Mouse (Mus musculus): ENCODE measurements around the gene Gm20683.

Gene Gm20683

DNA sequence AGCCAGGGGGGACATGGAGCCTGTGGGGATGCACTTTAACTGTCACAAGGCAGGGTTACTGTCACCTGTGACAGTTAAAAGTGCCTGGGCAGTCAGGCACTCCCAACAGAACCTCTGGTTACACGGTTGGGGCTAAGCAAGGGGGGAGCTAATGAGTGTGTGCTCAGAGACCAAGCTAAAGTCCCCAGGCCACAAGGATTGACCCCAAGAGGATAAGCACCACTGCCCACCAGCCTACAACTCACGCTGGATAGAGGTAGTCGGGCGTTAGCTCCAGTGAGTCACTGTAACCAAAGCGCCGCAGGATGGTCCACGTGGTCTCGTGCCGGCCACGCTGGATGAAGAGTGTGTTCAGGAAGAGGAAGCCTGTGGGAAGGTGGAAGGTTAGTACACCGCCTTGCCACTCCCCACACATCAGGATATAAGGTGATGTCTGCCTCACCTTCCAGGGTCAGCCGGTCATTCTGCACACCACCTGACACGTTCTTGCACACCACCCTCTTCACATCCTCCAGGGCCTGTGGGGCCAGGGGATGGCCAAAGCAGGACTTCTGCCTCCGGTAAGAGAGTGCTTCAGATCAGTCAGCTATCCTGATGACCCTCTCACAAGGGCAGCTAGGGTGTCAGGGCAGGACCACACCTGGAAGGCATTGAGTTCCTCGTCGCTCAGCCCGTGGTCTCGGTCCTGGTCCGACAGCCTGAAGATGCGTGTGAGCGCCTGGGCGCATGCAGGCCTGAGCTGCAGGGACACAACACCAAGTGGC, at the start of gene Gm20683:
Gene Gm20683, minus strand, starts transcription at position 647 of the 764 bp plus-strand sequence.
- DNase-seq, result no peak

GRCm38 (mm10) chr17:25888837-25889236, 47.3 kb upstream of the Gm20683 start:
- no peak for DNase-seq

GRCm38 (mm10) chr17:25887467-25887866, 45.9 kb upstream of the Gm20683 start:
- DNase-seq, result no peak

- no peak for DNase-seq
These were observed 45.2 kb upstream of the Gm20683 start for GRCm38 (mm10) chr17:25886806-25887205.

- DNase-seq, result no peak
These were observed 44.1 kb upstream of the Gm20683 start for GRCm38 (mm10) chr17:25885636-25886035.

GRCm38 (mm10) chr17:25883824-25884223, 42.3 kb upstream of the Gm20683 start:
- DNase-seq, result no peak

- no peak for DNase-seq
These were observed 41.7 kb upstream of the Gm20683 start for GRCm38 (mm10) chr17:25883268-25883667.

DNA sequence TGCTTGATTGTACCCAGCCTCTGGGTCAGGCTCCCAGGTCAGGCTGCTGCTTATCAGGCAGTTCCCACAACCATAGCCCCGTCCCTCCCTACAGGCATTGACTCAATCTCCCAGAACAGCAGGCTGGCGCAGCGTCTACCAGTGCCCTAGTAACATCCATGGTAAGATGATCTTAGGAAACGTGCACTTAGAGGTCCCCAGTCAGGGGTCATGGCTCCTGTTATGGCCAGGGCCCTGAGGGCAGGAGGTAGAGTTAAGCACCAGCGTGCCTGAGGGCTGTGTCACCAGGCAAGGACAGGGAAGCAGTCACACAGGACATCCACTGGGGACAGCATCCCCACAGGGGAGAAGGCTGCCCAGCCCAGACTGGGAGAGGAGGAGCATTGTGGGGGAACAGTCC, 40.7 kb upstream of the Gm20683 start:
- no peak for DNase-seq

DNA sequence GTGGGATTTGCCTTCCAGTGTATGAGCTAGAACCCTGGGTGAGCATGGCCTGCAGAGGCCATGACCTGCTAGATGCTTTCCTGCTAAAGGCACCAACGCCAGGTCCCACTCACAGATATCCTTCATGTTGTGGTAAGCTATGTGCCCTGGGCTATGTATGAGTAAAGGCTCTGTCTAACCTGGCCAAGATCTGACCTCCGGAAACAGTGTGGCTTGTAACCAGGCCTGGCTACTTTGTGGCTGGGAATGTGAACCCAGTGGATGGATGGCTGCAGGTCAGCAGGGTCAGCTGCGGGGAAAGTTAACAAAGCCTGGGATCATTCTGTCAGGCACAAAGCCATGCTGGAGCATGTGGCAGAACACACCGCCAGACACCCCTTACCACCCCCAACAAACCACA, 40.1 kb upstream of the Gm20683 start:
- no peak for DNase-seq

- no peak for DNase-seq
These were observed 39.5 kb upstream of the Gm20683 start for GRCm38 (mm10) chr17:25880913-25881641.

DNA sequence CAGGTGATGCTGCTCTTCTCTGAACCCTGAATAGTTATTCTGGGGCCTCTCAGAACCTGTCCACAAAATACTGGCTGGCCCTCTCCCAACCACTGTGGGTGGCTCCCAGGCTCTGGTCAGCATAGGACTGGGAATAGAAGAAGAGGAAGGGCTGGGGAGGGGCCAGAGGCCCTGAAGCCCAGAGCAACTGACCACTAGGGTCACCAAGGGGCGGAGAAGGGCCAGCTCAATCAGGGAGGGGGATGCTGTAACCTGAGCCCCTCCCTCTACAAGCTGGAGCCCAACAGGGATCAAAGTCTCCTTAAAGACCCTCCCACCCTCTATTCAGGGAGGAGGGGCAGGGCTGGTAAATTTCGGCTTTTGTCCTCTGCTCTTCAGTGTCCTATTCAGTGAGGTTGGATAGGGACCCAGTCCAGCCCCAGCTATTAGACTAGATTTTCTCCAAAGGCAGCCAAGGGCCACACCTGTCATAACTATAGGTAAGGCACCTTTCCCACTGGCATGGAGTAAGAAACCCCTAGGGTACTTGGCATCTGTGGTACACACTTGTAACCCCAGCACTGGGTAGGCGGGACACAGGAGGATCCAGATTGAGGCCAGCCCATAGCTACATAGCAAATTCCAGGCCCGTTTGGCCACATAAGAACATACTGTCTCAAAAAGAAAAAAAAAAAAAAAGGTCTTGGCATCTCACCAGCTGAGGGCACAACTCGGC, 38.8 kb upstream of the Gm20683 start, which contains the start of gene Wfikkn1:
Gene Wfikkn1, minus strand, starts transcription at position 663 of the 715 bp plus-strand sequence.
- DNase-seq, result no peak

- no peak for DNase-seq
These were observed 38.2 kb upstream of the Gm20683 start for GRCm38 (mm10) chr17:25879750-25880149.

DNA sequence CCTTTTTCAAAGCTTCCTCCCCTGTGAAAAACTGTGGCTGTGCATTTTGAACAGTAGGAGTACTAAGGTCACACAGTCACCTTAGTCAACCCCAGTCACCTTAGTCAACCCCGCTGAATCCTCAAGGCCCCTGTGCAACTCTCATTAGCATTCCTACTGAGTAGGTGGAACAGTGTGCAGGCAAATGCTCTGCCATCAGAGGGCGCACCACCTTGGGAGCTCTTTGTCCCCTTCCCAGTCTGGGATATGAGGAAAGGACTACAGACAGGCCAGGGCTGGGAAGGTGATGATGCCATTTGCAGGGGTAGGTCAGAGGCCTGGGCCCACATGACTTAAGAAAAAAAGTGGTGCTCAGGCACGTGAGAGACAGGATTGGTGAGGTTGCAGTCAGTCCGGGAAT, 37.7 kb upstream of the Gm20683 start:
- peak; percentile 75 for DNase-seq

GRCm38 (mm10) chr17:25878611-25879180, 37.1 kb upstream of the Gm20683 start:
- no peak for DNase-seq

- no peak for DNase-seq
These were observed 36.4 kb upstream of the Gm20683 start for GRCm38 (mm10) chr17:25877741-25878610.

DNA sequence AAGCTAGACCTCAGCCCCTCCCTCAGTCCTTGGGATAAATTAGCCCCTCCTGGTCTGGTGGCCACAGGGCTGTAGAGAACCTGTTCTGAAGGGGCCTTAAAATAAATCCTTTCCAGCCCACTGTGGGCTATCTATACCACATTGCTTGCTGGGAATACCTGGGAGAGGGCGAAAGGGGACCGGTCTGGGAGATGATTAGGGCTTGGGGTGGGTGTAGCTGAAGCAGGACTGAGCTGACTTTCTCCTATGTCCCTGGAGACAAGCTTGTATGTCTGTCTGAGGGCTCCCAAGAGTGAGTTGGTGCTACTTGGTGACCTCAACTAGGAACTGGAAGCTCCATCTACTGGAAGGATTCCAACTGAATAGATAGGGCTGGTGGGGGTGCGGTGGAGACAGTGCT, 35.5 kb upstream of the Gm20683 start:
- DNase-seq, result no peak

GRCm38 (mm10) chr17:25876347-25876915, 34.9 kb upstream of the Gm20683 start:
- peak; percentile 76 for DNase-seq

GRCm38 (mm10) chr17:25875171-25876136, 33.9 kb upstream of the Gm20683 start:
- DNase-seq, result peak; percentile 92

DNA sequence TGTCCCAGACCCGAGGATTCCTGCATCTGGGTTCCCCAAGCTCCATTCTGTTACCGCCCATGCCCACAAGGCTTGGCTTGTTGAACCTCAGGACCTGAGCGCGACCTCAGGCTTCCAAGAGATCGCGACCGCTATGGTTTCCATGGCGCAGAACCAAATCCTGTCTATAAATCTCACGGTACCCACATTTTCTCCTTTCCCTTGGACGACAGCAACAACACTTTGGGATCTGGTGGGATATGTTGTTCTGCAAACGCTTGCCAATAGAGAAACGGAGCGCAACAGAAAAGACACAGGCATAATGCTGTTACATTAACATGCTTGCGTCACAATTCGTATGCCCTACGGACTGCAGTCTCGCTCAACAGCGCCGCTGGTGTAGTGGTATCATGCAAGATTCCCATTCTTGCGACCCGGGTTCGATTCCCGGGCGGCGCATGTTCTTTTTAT, 33.2 kb upstream of the Gm20683 start, which contains the start of gene Mettl26:
Gene Mettl26, plus strand, starts transcription at position 354 of the 450 bp plus-strand sequence.
- peak; percentile 98 for DNase-seq

DNA sequence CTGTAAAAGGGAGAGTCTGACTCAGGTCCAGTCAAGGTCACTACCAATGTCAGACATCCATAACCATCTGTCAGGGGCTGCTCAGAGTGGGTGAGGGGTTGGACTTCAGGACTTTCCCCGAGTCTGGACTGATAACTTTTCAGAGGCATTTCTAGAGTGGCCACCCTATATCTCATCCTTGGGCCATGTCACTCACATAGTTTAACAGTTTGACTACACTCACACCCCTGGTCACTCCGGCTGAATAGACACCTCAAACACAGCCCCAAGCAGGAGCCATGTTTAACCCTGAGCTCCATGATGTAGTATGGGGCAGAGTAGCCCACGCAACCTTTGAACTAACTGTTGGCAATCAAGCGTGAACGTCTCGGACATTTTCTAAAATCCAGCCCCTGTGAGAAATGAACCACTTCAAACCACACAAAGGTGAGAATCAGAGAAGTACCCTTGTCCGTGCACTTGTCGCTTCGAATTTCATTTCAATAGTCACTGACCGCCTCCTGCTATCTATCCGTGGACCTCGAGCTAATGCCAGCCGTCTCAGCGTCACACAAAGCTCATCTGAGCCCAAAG, 32.7 kb upstream of the Gm20683 start:
- no peak for DNase-seq
